Mouse (Mus musculus) spleen, adult 2 months (tissue): ENCODE measurements around the gene Kif21a. TPM values are rescaled to one million over a fixed set of nuclear protein-coding genes. Genes with fewer than 3 reads are reported as not detected.

Experiments used
- DNase-seq, 2 experiments: peaks; one replicate each; pipeline versions ENCODE4 v3.0.0 to v3.0.0-alpha.2; 2012 to 2021; ENCODE audit warnings: low spot score in 2 of 2, low read depth in 1 of 2
- H3K27ac ChIP-seq: fragments of 200-500 bp; 2 replicates; pipeline ENCODE4 v1.5.1; 2012; ENCODE audit warnings: low read length, inconsistent platforms; ENCODE audit not compliant: insufficient read depth
- H3K27me3 ChIP-seq: fragments of 200-500 bp; 2 replicates; pipeline ENCODE4 v1.6.1; 2012; ENCODE audit warnings: mild to moderate bottlenecking, moderate library complexity, low read length, inconsistent platforms; ENCODE audit not compliant: control insufficient read depth, insufficient read depth
- H3K36me3 ChIP-seq: fragments of 200-500 bp; 2 replicates; pipeline ENCODE4 v1.6.1; 2012; ENCODE audit warnings: mild to moderate bottlenecking, low read length, inconsistent platforms; ENCODE audit not compliant: control insufficient read depth, insufficient read depth
- H3K4me1 ChIP-seq: fragments of 200-500 bp; 2 replicates; pipeline ENCODE4 v1.6.1; 2011; ENCODE audit warnings: inconsistent platforms; ENCODE audit not compliant: control insufficient read depth, insufficient read depth, insufficient read length
- H3K4me3 ChIP-seq: fragments of 200-500 bp; 2 replicates; pipeline ENCODE4 v1.5.1; 2011; ENCODE audit warnings: mild to moderate bottlenecking, inconsistent platforms; ENCODE audit not compliant: insufficient read depth, insufficient read length; ENCODE audit errors: extremely low read depth
- CTCF ChIP-seq: fragments of 200-500 bp; IDR thresholded peaks from 2 replicates; pipeline ENCODE4 v1.5.1; 2011; ENCODE audit warnings: mild to moderate bottlenecking, inconsistent platforms; ENCODE audit not compliant: insufficient read depth, insufficient read length, insufficient replicate concordance; ENCODE audit errors: extremely low read depth
- POLR2A ChIP-seq: fragments of 200-500 bp; IDR thresholded peaks from 2 replicates; pipeline ENCODE4 v1.6.1; 2011; ENCODE audit warnings: low read depth, low read length, inconsistent platforms
- WGBS: fragments of 180-500 bp; shearing (Covaris S2); methylation state at CpG from one replicate; pipeline ENCODE4 v1.1.7; 2018; 5-methylcytosine and 5-hydroxymethylcytosine counted together
- polyA plus RNA-seq: library from polyadenylated mRNA; depleted of rRNA; stranded (reverse); fragments of >200 nt; gene quantifications from 2 replicates; pipeline ENCODE4 v1.2.3, GENCODE M21; 2012; rRNA removed

Gene Kif21a
- polyA plus RNA-seq, 1 experiment, result 0.50 TPM

GRCm38 (mm10) chr15:90938469-90938868 lies 111.3 kb downstream of the Kif21a start:
- Histone ChIP-seq H3K36me3 (no peaks in the 10 kb centered on the region), H3K27me3 (no peaks in the 10 kb centered on the region), H3K4me1 (no peaks in the 10 kb centered on the region), H3K27ac (no peak overlapping the region), H3K4me3 (no peak overlapping the region)
- TF ChIP-seq POLR2A (no peak), CTCF (no peak)
- DNase-seq, result no peak
- WGBS, result 93% methylated on average over 1 of the region's 1 CpGs

GRCm38 (mm10) chr15:90935579-90935978 lies 114.2 kb downstream of the Kif21a start:
- Histone ChIP-seq H3K4me3 (no peak overlapping the region), H3K4me1 (no peaks in the 10 kb centered on the region), H3K27me3 (no peaks in the 10 kb centered on the region), H3K36me3 (no peaks in the 10 kb centered on the region), H3K27ac (no peak overlapping the region)
- no peak for DNase-seq
- WGBS, result 57% methylated on average over 6 of the region's 6 CpGs
- TF ChIP-seq POLR2A (no peak), CTCF (no peak)

DNA sequence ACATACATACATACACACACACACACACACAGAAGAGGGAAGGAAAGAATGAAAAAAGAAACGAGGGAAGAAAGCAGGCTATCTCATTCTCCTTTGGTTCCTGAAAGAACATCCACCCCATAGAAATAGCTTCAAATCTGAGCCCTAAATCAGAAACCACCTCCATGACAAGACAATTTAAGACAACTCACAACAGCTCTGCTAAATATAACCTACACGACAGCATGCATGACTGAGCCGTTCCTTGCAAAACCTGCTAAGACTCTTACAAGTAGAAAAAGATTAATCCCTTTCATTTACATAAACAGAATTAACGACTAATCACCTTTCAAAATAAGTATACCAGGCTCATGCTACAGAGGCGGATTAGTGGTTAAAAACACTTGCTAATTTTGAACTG lies 118.3 kb downstream of the Kif21a start:
- no peak overlapping the region for H3K27ac ChIP-seq
- no peaks in the 10 kb centered on the region for H3K4me1 ChIP-seq
- H3K4me3 ChIP-seq, result no peak overlapping the region
- 67% methylated on average over 5 of the region's 5 CpGs for WGBS
- DNase-seq, result no peak
- H3K27me3 ChIP-seq, result no peaks in the 10 kb centered on the region
- TF ChIP-seq CTCF, result no peak
- TF ChIP-seq POLR2A, result no peak
- H3K36me3 ChIP-seq, result no peaks in the 10 kb centered on the region

GRCm38 (mm10) chr15:90929043-90929442 lies 120.7 kb downstream of the Kif21a start:
- 17% methylated on average over 1 of the region's 1 CpGs for WGBS

GRCm38 (mm10) chr15:90896480-90896879 lies 153.3 kb downstream of the Kif21a start:
- Histone ChIP-seq H3K4me1 (no peaks in the 10 kb centered on the region), H3K27ac (no peak overlapping the region), H3K27me3 (no peaks in the 10 kb centered on the region), H3K36me3 (no peaks in the 10 kb centered on the region), H3K4me3 (no peak overlapping the region)
- no peak for DNase-seq
- TF ChIP-seq CTCF, result no peak
- TF ChIP-seq POLR2A, result no peak
- WGBS, result 81% methylated on average over 9 of the region's 9 CpGs

More at GRCm38 (mm10) chr15:90929043-90929442, 120.7 kb downstream of the Kif21a start:
- no peaks in the 10 kb centered on the region for H3K4me1 ChIP-seq
- H3K36me3 ChIP-seq, result no peaks in the 10 kb centered on the region
- H3K27me3 ChIP-seq, result no peaks in the 10 kb centered on the region
- no peak for DNase-seq
- no peak overlapping the region for H3K4me3 ChIP-seq
- TF ChIP-seq CTCF (no peak), POLR2A (no peak)
- H3K27ac ChIP-seq, result no peak overlapping the region

DNA sequence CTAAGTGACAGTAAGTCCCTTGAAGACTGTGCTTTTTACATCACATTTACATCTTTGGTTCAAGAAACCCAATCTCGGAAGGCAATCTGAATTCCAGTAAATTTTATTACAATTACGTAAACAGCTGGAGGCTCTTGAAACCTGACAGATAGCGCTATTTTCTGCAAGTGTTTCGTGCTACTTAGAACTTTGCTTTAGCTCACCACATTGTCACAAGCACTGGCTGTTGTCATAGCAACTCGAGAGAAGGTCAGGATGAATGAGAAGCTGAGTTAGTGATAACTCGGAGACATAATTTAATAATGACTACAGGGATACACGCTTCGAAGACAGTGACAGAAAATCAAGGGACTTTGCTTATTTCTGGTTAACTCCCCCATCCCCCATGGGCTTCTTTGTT lies 162.3 kb downstream of the Kif21a start:
- WGBS, result 81% methylated on average over 8 of the region's 8 CpGs
- DNase-seq, result no peak

More for the DNA sequence above, 162.3 kb downstream of the Kif21a start:
- no peaks in the 10 kb centered on the region for H3K36me3 ChIP-seq
- H3K4me3 ChIP-seq, result no peak overlapping the region
- H3K4me1 ChIP-seq, result no peaks in the 10 kb centered on the region
- TF ChIP-seq CTCF, result no peak
- no peak for TF ChIP-seq POLR2A
- no peak overlapping the region for H3K27ac ChIP-seq
- H3K27me3 ChIP-seq, result no peaks in the 10 kb centered on the region

Other genes with a start within 250 kb of the Kif21a start
- 0.42 and 1.2 TPM in 2 replicates for gene Abcd2, start 141.9 kb upstream of the Kif21a start, polyA plus RNA-seq
- not detected in 2 replicates for gene CN725425, start 149.5 kb upstream of the Kif21a start, polyA plus RNA-seq